Mouse (Mus musculus) CH12.LX (cell line): ENCODE measurements around the gene Slc12a6.
A peak's percentile ranks its signal among the peaks of the same experiment; 100 is the strongest.

ENCODE experiments used
- CHD1 ChIP-seq: IDR thresholded peaks from 2 replicates; pipeline ENCODE4 v1.6.1; 2012; ENCODE audit warnings: low read depth, low read length, improper control_type of control experiment, inconsistent platforms
- CTCF ChIP-seq, 2 experiments: IDR thresholded peaks in 1 of 2; conservative IDR thresholded peaks in 1 of 2; 2 replicates each; pipeline ENCODE4 v1.5.1; 2011 to 2012; ENCODE audit warnings: low read depth in 2 of 2, low read length in 2 of 2, improper control_type of control experiment in 1 of 2, inconsistent platforms in 1 of 2, mild to moderate bottlenecking in 1 of 2, moderate library complexity in 1 of 2
- E2F4 ChIP-seq: IDR thresholded peaks from 2 replicates; pipeline ENCODE4 v1.6.1; 2011; ENCODE audit warnings: low read depth, low read length, improper control_type of control experiment; ENCODE audit not compliant: insufficient replicate concordance
- MEF2A ChIP-seq: IDR thresholded peaks from 2 replicates; pipeline ENCODE4 v1.6.1; 2014; ENCODE audit warnings: low read depth, mild to moderate bottlenecking, inconsistent platforms, low read length, improper control_type of control experiment, borderline replicate concordance
- SIN3A ChIP-seq: IDR thresholded peaks from 2 replicates; pipeline ENCODE4 v1.6.1; 2012; ENCODE audit warnings: low read length, improper control_type of control experiment, inconsistent platforms

GRCm38 (mm10) chr2:112239212-112239934 lies 26.3 kb upstream of the Slc12a6 start, which contains the start of gene Lpcat4:
- no peak for TF ChIP-seq CHD1
- peak in 1 of 2 experiments; percentile 76; a peak in 2 of 4 replicates for TF ChIP-seq CTCF (conservative IDR thresholded peaks at IDR 0.05 in 1 of 2, IDR thresholded peaks at IDR 0.05 in 1 of 2; ENCODE audit: low read depth in 2 of 2, low read length in 2 of 2)
- no peak for TF ChIP-seq E2F4
- peak; percentile 46; the same call in 1 of the 2 replicates for TF ChIP-seq MEF2A
- TF ChIP-seq SIN3A = peak; percentile 48
